Mouse (Mus musculus) forebrain, embryonic 16.5 days (tissue): ENCODE measurements around the gene Akap9. TPM values are rescaled to one million over a fixed set of nuclear protein-coding genes. Genes with fewer than 3 reads are reported as not detected.
"Not testable (repeated sequence)": the region's sequence is repeated elsewhere in the genome, so short reads cannot be mapped to it uniquely, and the experiment has no call there.

Experiments
- ATAC-seq: fragments of 200-750 bp; cut with Nextera tagmentation; 2 replicates; pipeline ENCODE4 v1.8.0; 2017; ENCODE audit warnings: mild to moderate bottlenecking, moderate library complexity
- H3K27ac ChIP-seq: fragments of 300-500 bp; sonication (generic); 2 replicates; pipeline ENCODE4 v1.5.1; 2014; ENCODE audit warnings: low read length, control low read depth
- H3K27me3 ChIP-seq: fragments of 300-500 bp; sonication (generic); replicated peaks from 2 replicates; pipeline ENCODE4 v1.6.1; 2014; ENCODE audit warnings: low read length; ENCODE audit not compliant: control insufficient read depth, insufficient read depth
- H3K36me3 ChIP-seq: fragments of 300-500 bp; sonication (generic); 2 replicates; pipeline ENCODE4 v1.6.1; 2014; ENCODE audit not compliant: control insufficient read depth, insufficient read depth
- H3K4me1 ChIP-seq: fragments of 300-500 bp; sonication (generic); replicated peaks from 2 replicates; pipeline ENCODE4 v1.6.1; 2014; ENCODE audit warnings: low read length; ENCODE audit not compliant: control insufficient read depth, insufficient read depth
- H3K4me2 ChIP-seq: fragments of 300-500 bp; sonication (generic); 2 replicates; pipeline ENCODE4 v1.6.1; 2014; ENCODE audit warnings: mild to moderate bottlenecking, low read length, control low read depth
- H3K4me3 ChIP-seq: fragments of 300-500 bp; sonication (generic); replicated peaks from 2 replicates; pipeline ENCODE4 v1.5.1; 2014; ENCODE audit warnings: mild to moderate bottlenecking, low read length, control low read depth
- H3K9ac ChIP-seq: fragments of 300-500 bp; sonication (generic); replicated peaks from 2 replicates; pipeline ENCODE4 v1.6.1; 2014; ENCODE audit warnings: low read depth, low read length, control low read depth
- H3K9me3 ChIP-seq: fragments of 300-500 bp; sonication (generic); 2 replicates; pipeline ENCODE4 v1.6.1; 2016; ENCODE audit warnings: low read length; ENCODE audit not compliant: control insufficient read depth
- WGBS: fragments of 180-500 bp; shearing (Covaris S2); extraction: QIAGEN DNeasy Blood & Tissue Kit; methylation state at CpG from one replicate; pipeline ENCODE4 v1.1.7; 2014; 5-methylcytosine and 5-hydroxymethylcytosine counted together
- polyA plus RNA-seq: library from polyadenylated mRNA; unstranded; fragments of >200 nt; fragmentation: Nextera tagmentation; extraction: Ambion mirVana; gene quantifications from 2 replicates; pipeline ENCODE4 v1.2.1, GENCODE M21; 2015

The Akap9 gene
- polyA plus RNA-seq, 1 experiment from 2014 or later = 385 TPM

GRCm38 (mm10) chr5:4101031-4101430 lies 173.2 kb downstream of the Akap9 start:
- no peak for ATAC-seq
- Histone ChIP-seq H3K9ac (no peak overlapping the region), H3K4me1 (peaks cover 17% of the 10 kb centered on the region), H3K9me3 (no peaks in the 10 kb centered on the region), H3K36me3 (peaks cover 21% of the 10 kb centered on the region), H3K4me3 (no peak overlapping the region), H3K27me3 (no peaks in the 10 kb centered on the region), H3K4me2 (no peak overlapping the region), H3K27ac (no peak overlapping the region)
- 87% methylated on average over 4 of the region's 4 CpGs for WGBS

DNA sequence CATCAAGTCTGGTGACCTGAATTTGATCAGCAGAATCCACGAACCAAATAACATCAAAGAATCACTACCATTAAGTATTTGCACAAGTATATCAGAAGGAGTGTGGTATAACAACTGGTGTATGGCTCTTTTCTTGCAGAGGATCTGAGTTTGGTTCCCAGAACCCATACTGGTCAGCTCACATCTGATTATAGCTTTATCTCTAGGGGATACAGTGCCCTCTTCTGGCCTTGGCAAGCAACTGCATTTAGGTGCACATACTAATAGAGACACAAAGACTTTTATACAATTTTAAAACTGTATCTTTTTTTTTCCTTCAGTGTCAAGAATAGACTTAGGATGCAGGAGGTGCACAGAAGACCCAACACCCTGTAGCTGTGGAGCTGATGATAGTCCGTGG lies 173.9 kb downstream of the Akap9 start:
- no peak for ATAC-seq
- Histone ChIP-seq H3K4me1 (peaks cover 17% of the 10 kb centered on the region), H3K4me2 (no peak overlapping the region), H3K9ac (no peak overlapping the region), H3K36me3 (peaks cover 21% of the 10 kb centered on the region), H3K27ac (no peak overlapping the region), H3K4me3 (no peak overlapping the region), H3K9me3 (no peaks in the 10 kb centered on the region), H3K27me3 (no peaks in the 10 kb centered on the region)
- WGBS = 94% methylated on average over 2 of the region's 2 CpGs

DNA sequence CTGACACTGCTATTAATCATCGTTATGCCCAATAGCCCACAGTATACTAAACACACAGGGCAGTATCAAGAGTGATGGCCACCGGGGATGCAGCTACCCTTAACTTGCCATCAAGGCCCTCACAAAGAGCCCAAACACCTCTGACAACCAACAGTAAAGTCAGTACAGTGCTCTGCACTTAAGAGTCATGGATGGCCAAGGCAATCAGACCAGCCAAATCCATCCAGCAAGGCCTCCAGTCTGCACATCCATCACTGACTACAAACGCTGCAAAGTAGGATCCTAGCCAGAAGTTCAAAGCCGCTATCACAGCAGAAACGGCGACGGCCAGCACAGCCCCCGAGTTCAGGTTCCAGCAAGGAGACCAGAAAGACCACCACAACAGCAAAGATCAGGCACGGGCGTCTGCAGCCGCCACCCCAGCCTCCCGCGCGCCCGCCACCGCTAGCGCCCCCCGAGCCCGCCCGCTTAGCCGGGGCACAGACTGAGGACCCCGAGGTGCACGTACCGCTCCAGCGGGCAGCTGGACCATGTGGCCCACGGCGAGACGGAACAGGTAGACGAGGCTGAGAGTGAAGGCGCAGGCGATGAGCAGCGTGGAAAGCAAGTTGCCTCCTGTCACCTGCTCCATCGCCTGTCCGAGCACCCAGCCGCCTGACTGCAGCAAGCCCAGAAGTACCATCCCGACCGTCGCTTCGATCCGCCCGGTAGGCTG lies 175.9 kb downstream of the Akap9 start:
- peak overlapping the region; percentile 74 for H3K9ac ChIP-seq
- peaks cover 17% of the 10 kb centered on the region for H3K4me1 ChIP-seq
- H3K4me2 ChIP-seq = peak overlapping the region; percentile 71
- WGBS = under 1% methylated on average over 41 of the region's 41 CpGs
- H3K27me3 ChIP-seq = no peaks in the 10 kb centered on the region
- no peaks in the 10 kb centered on the region for H3K9me3 ChIP-seq
- ATAC-seq = peak; percentile 57
- peak overlapping the region; percentile 100 for H3K4me3 ChIP-seq
- H3K27ac ChIP-seq = peak overlapping the region; percentile 99
- H3K36me3 ChIP-seq = peaks cover 21% of the 10 kb centered on the region

- peak within 1 kb of the TSS; percentile 74 for H3K9ac ChIP-seq
- no peaks in the 10 kb centered on the region for H3K9me3 ChIP-seq
- peak; percentile 97 for ATAC-seq
- peak within 1 kb of the TSS; percentile 71 for H3K4me2 ChIP-seq
- H3K36me3 ChIP-seq = peaks cover 14% of the 10 kb centered on the region
- H3K27ac ChIP-seq = peak within 1 kb of the TSS; percentile 99
- peaks cover 17% of the 10 kb centered on the region for H3K4me1 ChIP-seq
- no peaks in the 10 kb centered on the region for H3K27me3 ChIP-seq
- WGBS = under 1% methylated on average over 59 of the region's 59 CpGs
- peak within 1 kb of the TSS; percentile 100 for H3K4me3 ChIP-seq
These were observed 176.6 kb downstream of the Akap9 start, which contains the start of gene Cyp51 for GRCm38 (mm10) chr5:4104341-4105040. Gene Cyp51 (minus strand): TSS chr5:4104746.

DNA sequence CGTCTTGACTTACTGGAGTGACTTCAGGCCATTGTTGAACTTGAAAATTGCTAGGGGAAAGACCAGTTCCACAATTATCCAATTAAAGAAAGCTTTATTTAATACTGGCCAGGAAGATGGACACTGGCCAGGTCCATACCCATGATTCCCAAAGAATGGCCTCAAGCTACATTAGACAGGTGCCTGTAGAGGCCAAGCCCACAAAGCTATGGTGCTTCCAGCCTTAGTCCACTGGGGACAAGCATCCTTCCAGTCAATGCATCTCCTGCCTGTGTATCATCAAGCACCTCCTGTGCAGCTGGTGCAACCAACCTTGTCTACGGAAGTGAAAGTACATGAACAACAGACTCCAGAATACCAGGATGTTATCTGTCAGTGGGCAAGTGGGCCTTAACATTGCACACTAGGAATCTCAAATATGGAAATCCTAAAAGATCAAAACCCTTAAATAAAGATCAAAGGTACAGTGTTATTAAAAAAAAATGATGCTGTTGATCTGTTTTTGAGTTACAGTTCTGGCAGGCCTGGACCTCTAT lies 177.9 kb downstream of the Akap9 start:
- H3K4me2 ChIP-seq = no peak overlapping the region
- no peak overlapping the region for H3K9ac ChIP-seq
- no peaks in the 10 kb centered on the region for H3K27me3 ChIP-seq
- H3K27ac ChIP-seq = no peak overlapping the region
- H3K9me3 ChIP-seq = no peaks in the 10 kb centered on the region
- no peak overlapping the region for H3K4me3 ChIP-seq
- 92% methylated on average over 2 of the region's 2 CpGs for WGBS
- no peak for ATAC-seq
- H3K36me3 ChIP-seq = peaks cover 10% of the 10 kb centered on the region
- H3K4me1 ChIP-seq = peaks cover 17% of the 10 kb centered on the region

- not testable (repeated sequence) for H3K36me3 ChIP-seq, H3K9ac ChIP-seq, H3K27ac ChIP-seq, H3K27me3 ChIP-seq, H3K4me3 ChIP-seq, ATAC-seq, H3K4me2 ChIP-seq, H3K9me3 ChIP-seq
- 51% methylated on average over 7 of the region's 7 CpGs for WGBS
- H3K4me1 ChIP-seq = peaks cover 15% of the 10 kb centered on the region
These were observed 179.2 kb downstream of the Akap9 start for GRCm38 (mm10) chr5:4107056-4107455.

DNA sequence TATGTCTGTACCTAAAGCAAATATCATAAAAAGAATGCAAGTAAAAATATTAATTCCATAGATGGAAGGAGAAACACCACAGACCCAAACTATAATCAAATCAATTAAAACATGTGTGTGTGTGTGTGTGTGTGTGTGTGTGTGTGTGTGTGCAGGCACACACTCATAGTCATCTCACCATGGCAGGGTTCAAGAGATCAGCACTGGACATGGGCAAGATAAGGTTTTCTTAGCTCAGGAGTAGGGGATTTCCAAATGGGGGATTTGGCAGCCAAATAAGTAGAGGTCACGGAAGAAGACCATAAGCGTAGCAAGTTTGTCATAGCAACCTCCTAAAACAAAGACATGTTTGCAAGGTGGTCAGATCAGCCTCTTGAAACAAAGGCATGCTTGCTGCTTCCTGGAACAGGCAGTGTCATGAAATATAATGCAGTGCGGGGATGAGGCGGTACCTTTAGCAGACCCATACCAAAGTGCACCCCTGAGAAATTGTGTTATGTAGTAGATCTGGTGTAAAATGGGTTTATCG lies 184.8 kb downstream of the Akap9 start:
- H3K9ac ChIP-seq = no peak overlapping the region
- H3K9me3 ChIP-seq = no peaks in the 10 kb centered on the region
- no peaks in the 10 kb centered on the region for H3K27me3 ChIP-seq
- no peak overlapping the region for H3K4me2 ChIP-seq
- no peak for ATAC-seq
- no peaks in the 10 kb centered on the region for H3K36me3 ChIP-seq
- whole genome bisulfite sequencing = 96% methylated on average over 5 of the region's 5 CpGs
- no peaks in the 10 kb centered on the region for H3K4me1 ChIP-seq
- H3K4me3 ChIP-seq = no peak overlapping the region
- no peak overlapping the region for H3K27ac ChIP-seq

Other genes with a start within 250 kb of the Akap9 start
- 19.2 and 20.2 TPM in 2 replicates for gene Ankib1, start 125.1 kb upstream of the Akap9 start, polyA plus RNA-seq
- gene Krit1, start 124.9 kb upstream of the Akap9 start, polyA plus RNA-seq = 68.8 and 72.8 TPM in 2 replicates
- gene Lrrd1, start 82.9 kb upstream of the Akap9 start, polyA plus RNA-seq = 0.11 and 0.14 TPM in 2 replicates
- 8.6 and 10.9 TPM in 2 replicates for gene Mterf1a, start 34.1 kb upstream of the Akap9 start, polyA plus RNA-seq
- gene Cyp51, start 176.7 kb downstream of the Akap9 start, polyA plus RNA-seq = 145 and 152 TPM in 2 replicates